Mouse (Mus musculus) intestine, embryonic 16.5 days (tissue): ENCODE measurements around the gene Smg9. TPM values are rescaled to one million over a fixed set of nuclear protein-coding genes. Genes with fewer than 3 reads are reported as not detected.
A peak's percentile ranks its signal among the peaks of the same experiment; 100 is the strongest.

Experiments used
- ATAC-seq: fragments of 200-750 bp; cut with Nextera tagmentation; 2 replicates; pipeline ENCODE4 v1.8.0; 2017; ENCODE audit warnings: moderate TSS enrichment, moderate library complexity
- H3K27ac ChIP-seq: fragments of 300-500 bp; sonication (generic); 2 replicates; pipeline ENCODE4 v1.5.1; 2014; ENCODE audit warnings: mild to moderate bottlenecking, low read length
- H3K27me3 ChIP-seq: fragments of 300-500 bp; sonication (generic); replicated peaks from 2 replicates; pipeline ENCODE4 v1.6.1; 2014; ENCODE audit warnings: low read length, control low read depth, mixed read lengths; ENCODE audit not compliant: control insufficient read depth, insufficient read depth
- H3K36me3 ChIP-seq: fragments of 300-500 bp; sonication (generic); 2 replicates; pipeline ENCODE4 v1.6.1; 2014; ENCODE audit warnings: low read length, control low read depth; ENCODE audit not compliant: control insufficient read depth, insufficient read depth
- H3K4me1 ChIP-seq: fragments of 300-500 bp; sonication (generic); 2 replicates; pipeline ENCODE4 v1.6.1; 2014; ENCODE audit warnings: low read length, control low read depth, mixed read lengths; ENCODE audit not compliant: control insufficient read depth, insufficient read depth
- H3K4me2 ChIP-seq: fragments of 300-500 bp; sonication (generic); 2 replicates; pipeline ENCODE4 v1.6.1; 2014; ENCODE audit warnings: low read depth, low read length, control low read depth
- H3K4me3 ChIP-seq: fragments of 300-500 bp; sonication (generic); 2 replicates; pipeline ENCODE4 v1.5.1; 2014; ENCODE audit warnings: mild to moderate bottlenecking, low read length
- H3K9ac ChIP-seq: fragments of 300-500 bp; sonication (generic); 2 replicates; pipeline ENCODE4 v1.6.1; 2014; ENCODE audit warnings: low read depth, low read length
- H3K9me3 ChIP-seq: fragments of 300-500 bp; sonication (generic); 2 replicates; pipeline ENCODE4 v1.6.1; 2016; ENCODE audit warnings: low read length, control low read depth; ENCODE audit not compliant: control insufficient read depth
- WGBS: fragments of 180-500 bp; shearing (Covaris S2); extraction: QIAGEN DNeasy Blood & Tissue Kit; methylation state at CpG from one replicate; pipeline ENCODE4 v1.1.7; 2014; 5-methylcytosine and 5-hydroxymethylcytosine counted together
- polyA plus RNA-seq: library from polyadenylated mRNA; unstranded; fragments of >200 nt; fragmentation: Nextera tagmentation; extraction: Ambion mirVana; gene quantifications from 2 replicates; pipeline ENCODE4 v1.2.1, GENCODE M21; 2015

Gene Smg9
- polyA plus RNA-seq, 1 experiment from 2014 or later: 22.0 TPM

DNA sequence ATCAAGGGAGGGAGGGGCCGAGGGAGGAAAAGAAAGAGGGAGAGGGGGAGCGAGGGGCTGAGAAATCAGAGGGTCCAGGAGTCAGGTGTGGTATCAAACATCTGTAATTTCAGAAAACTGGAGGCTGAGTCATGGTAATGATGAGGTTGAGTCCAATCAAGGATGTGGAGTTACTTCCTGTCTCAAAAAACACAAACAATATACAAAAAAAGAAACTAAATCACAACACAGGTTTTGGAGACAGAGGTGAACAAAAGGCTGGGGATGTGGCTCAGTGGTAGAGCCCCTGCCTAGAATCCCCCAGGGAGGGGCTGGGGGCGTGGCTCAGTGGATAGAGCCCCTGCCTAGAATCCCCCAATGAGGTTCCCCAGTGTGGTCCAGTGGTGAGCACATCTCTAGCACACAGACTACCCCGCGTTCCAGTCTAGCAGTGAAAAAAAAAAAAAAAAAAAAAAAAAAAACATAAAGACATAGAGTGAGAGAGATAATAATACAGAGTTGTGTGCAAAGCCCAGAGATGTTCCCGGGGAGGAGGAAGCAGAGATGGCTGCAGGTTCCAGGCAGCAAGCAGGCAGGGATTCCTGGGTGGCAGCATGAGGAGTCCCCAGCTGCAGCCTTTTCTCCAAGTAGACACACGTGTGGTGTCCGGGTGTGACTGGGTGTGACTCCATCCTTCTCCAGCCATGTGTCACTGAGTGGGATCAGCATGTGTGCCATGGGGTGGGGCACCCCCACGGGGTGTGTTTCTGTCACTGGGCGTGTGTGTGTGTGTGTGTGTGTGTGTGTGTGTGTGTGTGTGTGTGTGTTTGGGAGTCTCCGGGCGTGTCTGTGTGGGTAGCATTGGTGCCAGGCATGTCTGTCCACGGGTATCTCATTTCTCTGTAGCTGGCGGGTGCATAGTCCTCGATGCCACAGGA, 32.4 kb upstream of the Smg9 start:
- no peaks in the 10 kb centered on the region for H3K27me3 ChIP-seq
- H3K36me3 ChIP-seq: no peaks in the 10 kb centered on the region
- WGBS: 71% methylated on average over 15 of the region's 15 CpGs
- H3K4me2 ChIP-seq: no peak overlapping the region
- peaks cover 5% of the 10 kb centered on the region for H3K4me1 ChIP-seq
- ATAC-seq: no peak
- H3K9me3 ChIP-seq: no peaks in the 10 kb centered on the region
- H3K9ac ChIP-seq: no peak overlapping the region
- H3K4me3 ChIP-seq: no peak overlapping the region
- no peak overlapping the region for H3K27ac ChIP-seq

GRCm38 (mm10) chr7:24368226-24368625, 31.2 kb upstream of the Smg9 start:
- Histone ChIP-seq H3K9me3 (no peaks in the 10 kb centered on the region), H3K4me3 (no peak overlapping the region), H3K4me2 (no peak overlapping the region), H3K27ac (no peak overlapping the region), H3K9ac (no peak overlapping the region), H3K27me3 (no peaks in the 10 kb centered on the region), H3K36me3 (no peaks in the 10 kb centered on the region), H3K4me1 (peaks cover 5% of the 10 kb centered on the region)
- ATAC-seq: no peak
- 63% methylated on average over 4 of the region's 4 CpGs for WGBS

GRCm38 (mm10) chr7:24368946-24369345, 30.5 kb upstream of the Smg9 start:
- H3K36me3 ChIP-seq: no peaks in the 10 kb centered on the region
- no peaks in the 10 kb centered on the region for H3K27me3 ChIP-seq
- no peak overlapping the region for H3K4me2 ChIP-seq
- no peaks in the 10 kb centered on the region for H3K9me3 ChIP-seq
- ATAC-seq: no peak
- 83% methylated on average over 7 of the region's 7 CpGs for WGBS
- peaks cover 5% of the 10 kb centered on the region for H3K4me1 ChIP-seq
- H3K9ac ChIP-seq: no peak overlapping the region
- no peak overlapping the region for H3K27ac ChIP-seq
- no peak overlapping the region for H3K4me3 ChIP-seq

DNA sequence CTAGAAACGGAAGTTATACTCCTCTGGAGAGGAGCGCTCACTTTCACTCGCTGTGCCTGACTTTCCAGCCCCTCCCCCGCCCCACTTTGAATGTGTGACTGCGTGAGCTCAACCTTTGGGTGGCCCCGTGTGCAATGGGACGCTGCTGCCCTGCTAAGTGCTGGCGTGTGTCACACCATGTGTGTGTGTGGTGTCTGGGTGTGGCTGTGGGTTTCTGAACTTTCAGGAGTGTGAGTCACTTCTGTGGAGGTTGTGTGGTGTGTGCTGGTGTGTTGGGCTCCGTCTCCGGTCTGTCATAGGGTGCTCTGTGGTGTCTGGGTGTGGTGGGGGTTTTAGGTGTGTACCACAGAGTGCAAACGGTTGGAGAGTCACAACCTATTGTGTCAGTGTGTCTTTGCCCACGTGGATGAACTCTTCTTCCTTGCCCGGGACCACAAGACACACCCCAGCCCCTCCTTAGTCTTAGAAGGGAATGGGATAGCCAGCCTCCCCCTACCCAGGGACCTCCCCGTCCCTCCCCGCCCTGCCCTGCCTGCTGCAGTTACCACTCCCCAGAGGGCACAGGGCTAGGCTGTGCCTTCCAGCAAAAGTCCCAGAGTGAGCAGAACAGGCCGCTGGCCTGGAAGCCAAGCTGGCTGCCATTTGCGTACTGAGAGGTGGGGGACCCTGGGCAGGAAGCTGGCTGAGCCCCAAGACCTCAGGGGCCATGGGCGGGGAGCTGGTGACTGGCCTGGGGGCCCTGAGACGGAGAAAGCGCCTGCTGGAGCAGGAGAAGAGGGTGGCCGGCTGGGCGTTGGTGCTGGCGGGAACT, 29.5 kb upstream of the Smg9 start, which contains the start of gene Kcnn4:
Gene Kcnn4 (plus strand): TSS at position 533 of the 811 bp plus-strand sequence.
- H3K4me1 ChIP-seq: peaks cover 5% of the 10 kb centered on the region
- no peaks in the 10 kb centered on the region for H3K9me3 ChIP-seq
- peak; percentile 32; the same call in 1 of the 2 replicates for ATAC-seq
- H3K27me3 ChIP-seq: no peaks in the 10 kb centered on the region
- H3K27ac ChIP-seq: no peak within 1 kb of the TSS
- 0 out of 2 replicates have a peak within 1 kb of the TSS, but pooled peaks have one; percentile 7 for H3K4me2 ChIP-seq
- WGBS: 35% methylated on average over 23 of the region's 23 CpGs
- H3K36me3 ChIP-seq: no peaks in the 10 kb centered on the region
- 0 out of 2 replicates have a peak within 1 kb of the TSS, but pooled peaks have one; percentile 29 for H3K9ac ChIP-seq
- no peak within 1 kb of the TSS for H3K4me3 ChIP-seq

- H3K9me3 ChIP-seq: no peaks in the 10 kb centered on the region
- no peaks in the 10 kb centered on the region for H3K36me3 ChIP-seq
- H3K27ac ChIP-seq: no peak overlapping the region
- H3K9ac ChIP-seq: no peak overlapping the region
- H3K4me1 ChIP-seq: peaks cover 5% of the 10 kb centered on the region
- H3K4me2 ChIP-seq: no peak overlapping the region
- WGBS: 71% methylated on average over 7 of the region's 7 CpGs
- no peak overlapping the region for H3K4me3 ChIP-seq
- no peaks in the 10 kb centered on the region for H3K27me3 ChIP-seq
- ATAC-seq: peak; percentile 68
These were observed 28.2 kb upstream of the Smg9 start for GRCm38 (mm10) chr7:24371012-24371808.

DNA sequence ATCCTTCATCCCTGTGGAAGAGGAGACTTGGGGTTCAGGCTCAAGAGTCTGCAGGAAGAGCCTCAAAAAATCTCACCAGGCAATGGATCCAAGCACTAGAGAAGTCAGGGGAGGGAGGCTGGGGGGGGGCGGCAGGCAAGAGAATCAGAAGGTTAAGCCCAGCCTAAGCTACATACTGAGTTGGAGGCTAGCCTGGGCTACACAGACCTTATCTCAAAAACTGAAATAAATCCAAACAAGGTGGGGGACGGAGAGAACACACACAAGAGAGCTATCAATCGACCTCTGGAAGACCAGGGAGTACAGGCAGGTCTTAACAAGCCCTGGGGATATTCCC, 27.6 kb upstream of the Smg9 start:
- no peak for ATAC-seq
- no peaks in the 10 kb centered on the region for H3K27me3 ChIP-seq
- H3K4me3 ChIP-seq: no peak overlapping the region
- H3K36me3 ChIP-seq: no peaks in the 10 kb centered on the region
- H3K4me1 ChIP-seq: peaks cover 6% of the 10 kb centered on the region
- H3K27ac ChIP-seq: no peak overlapping the region
- no peak overlapping the region for H3K9ac ChIP-seq
- no peak overlapping the region for H3K4me2 ChIP-seq
- no peaks in the 10 kb centered on the region for H3K9me3 ChIP-seq
- WGBS: 61% methylated on average over 3 of the region's 3 CpGs

- H3K27ac ChIP-seq: no peak overlapping the region
- H3K9ac ChIP-seq: no peak overlapping the region
- H3K36me3 ChIP-seq: no peaks in the 10 kb centered on the region
- H3K4me3 ChIP-seq: no peak overlapping the region
- H3K27me3 ChIP-seq: no peaks in the 10 kb centered on the region
- H3K4me1 ChIP-seq: peaks cover 11% of the 10 kb centered on the region
- no peaks in the 10 kb centered on the region for H3K9me3 ChIP-seq
- peak; percentile 30; the same call in 1 of the 2 replicates for ATAC-seq
- no peak overlapping the region for H3K4me2 ChIP-seq
- WGBS: 73% methylated on average over 9 of the region's 11 CpGs
These were observed 27.1 kb upstream of the Smg9 start for GRCm38 (mm10) chr7:24372300-24372699.

- peaks cover 13% of the 10 kb centered on the region for H3K4me1 ChIP-seq
- no peak overlapping the region for H3K4me3 ChIP-seq
- ATAC-seq: no peak
- H3K27me3 ChIP-seq: no peaks in the 10 kb centered on the region
- no peak overlapping the region for H3K4me2 ChIP-seq
- H3K36me3 ChIP-seq: no peaks in the 10 kb centered on the region
- no peaks in the 10 kb centered on the region for H3K9me3 ChIP-seq
- H3K9ac ChIP-seq: no peak overlapping the region
- no peak overlapping the region for H3K27ac ChIP-seq
- WGBS: 58% methylated on average over 4 of the region's 4 CpGs
These were observed 26.6 kb upstream of the Smg9 start for GRCm38 (mm10) chr7:24372786-24373185.
